Mouse (Mus musculus) thymus, adult 18-20 months (tissue): ENCODE measurements around the gene Dio1.

Experiments used
- DNase-seq, 2 experiments: peaks; one replicate each; pipeline ENCODE4 v3.0.0; 2022; ENCODE audit warnings: mixed read lengths in 2 of 2

Dio1 gene

GRCm38 (mm10) chr4:107306966-107307365 lies at the start of gene Dio1:
Gene Dio1, minus strand, starts transcription at chr4:107307169.
- DNase-seq, result no peak

- DNase-seq, result no peak
Observed at GRCm38 (mm10) chr4:107354543-107354942, 47.6 kb upstream of the Dio1 start.

GRCm38 (mm10) chr4:107354126-107354525 lies 47.2 kb upstream of the Dio1 start:
- no peak for DNase-seq

- DNase-seq, result no peak
Observed at GRCm38 (mm10) chr4:107353612-107354011, 46.6 kb upstream of the Dio1 start.

GRCm38 (mm10) chr4:107351368-107351767 lies 44.4 kb upstream of the Dio1 start:
- DNase-seq, result no peak

GRCm38 (mm10) chr4:107349311-107350008 lies 42.5 kb upstream of the Dio1 start:
- DNase-seq, result peak in 1 of 2 experiments; percentile 15

GRCm38 (mm10) chr4:107348529-107349310 lies 41.8 kb upstream of the Dio1 start:
- DNase-seq, result no peak

- no peak for DNase-seq
Observed at GRCm38 (mm10) chr4:107347221-107347620, 40.3 kb upstream of the Dio1 start.

GRCm38 (mm10) chr4:107344612-107345011 lies 37.6 kb upstream of the Dio1 start:
- no peak for DNase-seq

GRCm38 (mm10) chr4:107341354-107341753 lies 34.4 kb upstream of the Dio1 start:
- DNase-seq, result no peak

- DNase-seq, result no peak
Observed at GRCm38 (mm10) chr4:107337455-107337854, 30.5 kb upstream of the Dio1 start.

GRCm38 (mm10) chr4:107336356-107336755 lies 29.4 kb upstream of the Dio1 start:
- no peak for DNase-seq

GRCm38 (mm10) chr4:107333514-107333913 lies 26.5 kb upstream of the Dio1 start:
- DNase-seq, result no peak

GRCm38 (mm10) chr4:107328530-107328929 lies 21.6 kb upstream of the Dio1 start:
- no peak for DNase-seq

GRCm38 (mm10) chr4:107323113-107323512 lies 16.1 kb upstream of the Dio1 start:
- DNase-seq, result no peak

GRCm38 (mm10) chr4:107321041-107321440 lies 14.1 kb upstream of the Dio1 start:
- no peak for DNase-seq

- DNase-seq, result no peak
Observed at GRCm38 (mm10) chr4:107318646-107319045, 11.7 kb upstream of the Dio1 start.

GRCm38 (mm10) chr4:107314479-107314805 lies 7.5 kb upstream of the Dio1 start:
- no peak for DNase-seq

- peak; percentile 84 to 89 for DNase-seq
Observed at GRCm38 (mm10) chr4:107313690-107314478, 6.9 kb upstream of the Dio1 start, which contains the start of gene Yipf1. Gene Yipf1, plus strand, starts transcription at chr4:107314363.

GRCm38 (mm10) chr4:107303531-107303930 lies 3.4 kb downstream of the Dio1 start:
- no peak for DNase-seq

- no peak for DNase-seq
Observed at GRCm38 (mm10) chr4:107302832-107303231, 4.1 kb downstream of the Dio1 start.

GRCm38 (mm10) chr4:107302221-107302620 lies 4.7 kb downstream of the Dio1 start:
- no peak for DNase-seq

- no peak for DNase-seq
Observed at GRCm38 (mm10) chr4:107300902-107301555, 5.9 kb downstream of the Dio1 start.
